In the genomic region with DNA sequence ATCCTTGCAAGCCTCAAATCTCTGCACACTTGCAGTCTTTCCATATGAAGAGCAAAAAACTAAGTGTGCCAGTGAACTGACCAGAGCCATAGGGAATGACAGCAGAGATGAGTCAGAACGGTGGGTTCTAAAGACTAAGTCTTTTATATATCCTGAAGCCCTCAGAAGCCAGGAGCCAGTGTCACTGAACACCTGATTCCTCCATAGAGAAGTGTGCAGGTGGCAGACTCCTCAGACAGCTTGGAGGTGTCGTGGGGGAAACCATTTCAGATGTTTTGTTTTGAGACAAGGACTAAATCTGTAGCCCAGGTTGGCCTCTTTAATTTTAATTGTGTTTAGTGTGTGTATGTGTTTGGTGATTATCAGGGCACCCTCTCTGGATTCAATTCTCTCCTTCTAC, we compare ENCODE assay signal across 21 mouse cellular contexts. TPM values are rescaled to one million over a fixed set of nuclear protein-coding genes. Genes with fewer than 3 reads are reported as not detected.
DNase-seq lines count a peak whose midpoint lies in the region; ATAC-seq and TF ChIP-seq lines count a peak whose summit lies in the region.
"Had no signal": no experiment of that assay in that cellular context is flagged by ENCODE, and none has a peak within 500 bp of the region (broad histone marks: within the 10 kb centered on the region; RNA-seq: fewer than 3 reads in every experiment).

No protein-coding gene starts in this region.

- TF ChIP-seq POLR2A in ES-Bruce4 (IDR thresholded peaks at IDR 0.05; ENCODE audit: insufficient read depth, low read length), result no peak
- TF ChIP-seq POLR2A in bone marrow, adult 2 months (IDR thresholded peaks at IDR 0.05; ENCODE audit: borderline replicate concordance, control insufficient read depth, low read depth, low read length), result no peak

- peak overlapping the region; percentile 25; the same call in 1 of the 2 replicates for H3K27ac ChIP-seq in lung, embryonic 15.5 days
- H3K27ac ChIP-seq in ES-Bruce4 (ENCODE audit: insufficient read depth, low read length) (peak overlapping the region; percentile 43), macrophage (peak overlapping the region; percentile 47)
- peak overlapping the region; percentile 26; the same call in 1 of the 2 replicates for H3K27ac ChIP-seq in bone marrow, adult 2 months (ENCODE audit: control insufficient read depth, insufficient read depth, low read depth, low read length, poor library complexity)
- H3K27ac ChIP-seq: hindbrain, postnatal 0 days; layer of hippocampus, adult 2 months; midbrain, embryonic 12.5 days had no signal

- H3K4me3 ChIP-seq in lung, embryonic 15.5 days, result no peak overlapping the region
- H3K4me3 ChIP-seq in ES-Bruce4 (ENCODE audit: low read depth, low read length) (no peak overlapping the region), macrophage (ENCODE audit: inconsistent target) (no peak overlapping the region)
- H3K4me3 ChIP-seq in bone marrow, adult 2 months (replicated peaks; ENCODE audit: control insufficient read depth, low read depth, low read length), result no peak overlapping the region
- H3K4me3 ChIP-seq: hindbrain, embryonic 10.5 days; layer of hippocampus, adult 2 months; limb, embryonic 15.5 days; midbrain, embryonic 12.5 days; neural tube, embryonic 13.5 days; stomach, embryonic 15.5 days had no signal

- 51% methylated on average over 2 of the region's 2 CpGs for WGBS in lung, embryonic 15.5 days
- WGBS in bone marrow, adult 2 months, result 31% methylated on average over 2 of the region's 2 CpGs
- 52% methylated on average over 2 of the region's 2 CpGs for WGBS in macrophage (ENCODE audit: missing documents)

- ATAC-seq in lung, embryonic 15.5 days (ENCODE audit: borderline replicate concordance, extremely low read depth, low FRiP score, low TSS enrichment), result no peak
- ATAC-seq: CD4-positive, CD25-positive, alpha-beta regulatory T cell, adult 4 months; forebrain, embryonic 16.5 days; hindbrain, postnatal 0 days had no signal

- H3K9me3 ChIP-seq in lung, embryonic 15.5 days, result no peaks in the 10 kb centered on the region
- no peaks in the 10 kb centered on the region for H3K9me3 ChIP-seq in ES-Bruce4 (replicated peaks; ENCODE audit: control insufficient read depth, insufficient read depth, low read length, poor library complexity, severe bottlenecking)
- H3K9me3 ChIP-seq: G1E; hindbrain, embryonic 10.5 days; limb, embryonic 15.5 days; midbrain, embryonic 12.5 days; neural tube, embryonic 13.5 days; stomach, embryonic 15.5 days had no signal

- no peak overlapping the region for H3K9ac ChIP-seq in lung, embryonic 15.5 days
- H3K9ac ChIP-seq in ES-Bruce4 (ENCODE audit: low read depth, poor library complexity, severe bottlenecking), result no peak overlapping the region
- H3K9ac ChIP-seq: limb, embryonic 15.5 days; midbrain, embryonic 12.5 days; neural tube, embryonic 13.5 days; stomach, embryonic 15.5 days had no signal

- H3K4me2 ChIP-seq in lung, embryonic 15.5 days, result no peak overlapping the region
- H3K4me2 ChIP-seq: limb, embryonic 15.5 days; midbrain, embryonic 12.5 days; neural tube, embryonic 13.5 days; stomach, embryonic 15.5 days had no signal

- H3K27me3 ChIP-seq in lung, embryonic 15.5 days, result no peaks in the 10 kb centered on the region
- H3K27me3 ChIP-seq in ES-Bruce4 (ENCODE audit: control insufficient read depth, insufficient read depth, low read length, poor library complexity, severe bottlenecking), result no peaks in the 10 kb centered on the region
- H3K27me3 ChIP-seq: limb, embryonic 15.5 days; midbrain, embryonic 12.5 days; neural tube, embryonic 13.5 days; stomach, embryonic 15.5 days had no signal

- no peaks in the 10 kb centered on the region for H3K36me3 ChIP-seq in lung, embryonic 15.5 days
- H3K36me3 ChIP-seq in ES-Bruce4 (ENCODE audit: control insufficient read depth, insufficient read depth, low read length, poor library complexity, severe bottlenecking), result no peaks in the 10 kb centered on the region
- no peaks in the 10 kb centered on the region for H3K36me3 ChIP-seq in macrophage (ENCODE audit: inconsistent target)
- H3K36me3 ChIP-seq: G1E; hindbrain, embryonic 10.5 days; limb, embryonic 15.5 days; midbrain, embryonic 12.5 days; neural tube, embryonic 13.5 days; stomach, embryonic 15.5 days had no signal

- no peak for TF ChIP-seq EP300 in ES-Bruce4 (IDR thresholded peaks at IDR 0.05; ENCODE audit: insufficient read depth, low read depth, low read length)

- no peak for TF ChIP-seq CTCF in ES-Bruce4 (IDR thresholded peaks at IDR 0.05; ENCODE audit: low read depth, low read length)
- TF ChIP-seq CTCF in bone marrow, adult 2 months (IDR thresholded peaks at IDR 0.05; ENCODE audit: control insufficient read depth, insufficient read depth, low read length), result no peak

- peaks cover 24% of the 10 kb centered on the region for H3K4me1 ChIP-seq in lung, embryonic 15.5 days
- H3K4me1 ChIP-seq in ES-Bruce4 (ENCODE audit: control insufficient read depth, insufficient read depth, low read length), result peaks cover 4% of the 10 kb centered on the region
- peaks cover 12% of the 10 kb centered on the region for H3K4me1 ChIP-seq in bone marrow, adult 2 months (ENCODE audit: control insufficient read depth, insufficient read depth, low read length)

- H3K79me2 ChIP-seq in macrophage (ENCODE audit: inconsistent target), result no peaks in the 10 kb centered on the region

- DNase-seq in lung, postnatal 4 days, result no peak
- DNase-seq in thymus, postnatal 36 days, result no peak
- no peak for DNase-seq in right cerebral cortex, adult 2 months (ENCODE audit: low spot score in 2 of 2)
- DNase-seq: cerebellum, adult 9-10 months; layer of hippocampus, postnatal 36 days; right cerebral cortex, adult 18-20 months; thymus, adult 18-20 months had no signal

RNA-seq across cellular contexts. Expression of gene Rassf3, which starts 22.9 kb away (rescaled TPM):
- 18.3 and 20.8 TPM in 2 replicates for polyA plus RNA-seq in lung, embryonic 15.5 days (2015; fragmentation: Nextera tagmentation; extraction: Ambion mirVana)
- 41.7 and 46.6 TPM in 2 replicates for polyA plus RNA-seq in ES-Bruce4 (2011; ENCODE audit: insufficient read depth, insufficient read length, low read depth, missing spikeins)
- polyA plus RNA-seq in bone marrow, adult 2 months (2011; ENCODE audit: insufficient read depth, insufficient read length, low replicate concordance, missing spikeins), result 18.8 and 41.2 TPM in 2 replicates
- 100 to 1,000 TPM in 1 of 26 experiments, 10 to 100 TPM in 19, 1 to 10 TPM in 6; 4.9 to 154 (median 18.5) TPM for total RNA-seq in macrophage (2018; cell fraction: chromatin; rRNA removed)
- 10 to 100 TPM; 19.5 to 87.4 (median 38.1) TPM for total RNA-seq in macrophage (2018; cell fraction: cytosol; rRNA removed)
- total RNA-seq in macrophage (2018; cell fraction: nucleus; rRNA removed), result 100 to 1,000 TPM in 2 of 26 experiments, 10 to 100 TPM in 24; 14.4 to 130 (median 28.3) TPM
- 38.9 to 52.7 TPM (median 40.3 TPM) in 3 replicates for polyA plus RNA-seq in macrophage (2018)
